Mouse (Mus musculus) embryo, embryonic 9.5 days (tissue): ENCODE data around the gene AU041133.
"Not testable (repeated sequence)": the region's sequence is repeated elsewhere in the genome, so short reads cannot be mapped to it uniquely, and the experiment has no call there.

Source experiments
- DNase-seq: peaks from one replicate; pipeline ENCODE4 v3.0.0-alpha.2; 2017; ENCODE audit errors: extremely low spot score

The AU041133 gene

DNA sequence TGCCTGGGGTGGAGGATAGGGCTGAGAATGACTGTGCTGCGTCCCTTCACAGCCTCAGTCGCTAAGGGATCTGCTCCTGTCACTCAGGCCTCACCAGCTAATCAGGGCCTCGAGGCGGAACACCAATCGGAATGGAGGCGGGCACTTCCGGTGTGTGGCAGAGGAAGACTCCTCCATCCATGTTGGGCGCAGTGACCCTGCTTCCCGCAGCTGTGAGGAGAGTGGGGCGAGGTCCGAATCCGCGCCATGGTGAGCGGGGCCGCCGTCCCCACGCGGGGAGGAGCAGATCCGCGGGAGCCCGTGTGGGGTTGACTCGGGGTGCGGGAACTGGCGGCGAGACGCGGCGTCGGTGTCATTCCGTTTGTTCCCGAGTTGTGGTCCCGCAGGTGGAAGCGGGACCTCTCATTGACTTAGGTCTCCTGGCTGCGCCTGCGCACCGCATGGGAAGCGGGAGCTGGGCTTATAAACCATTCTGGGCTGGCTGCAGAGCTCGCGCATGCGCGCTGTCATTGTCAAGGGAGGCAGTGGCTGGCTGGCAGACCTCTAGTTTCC, at the start of gene AU041133:
Gene AU041133 (plus strand): TSS at position 164 of the 552 bp plus-strand sequence.
- DNase-seq: peak; percentile 85

DNA sequence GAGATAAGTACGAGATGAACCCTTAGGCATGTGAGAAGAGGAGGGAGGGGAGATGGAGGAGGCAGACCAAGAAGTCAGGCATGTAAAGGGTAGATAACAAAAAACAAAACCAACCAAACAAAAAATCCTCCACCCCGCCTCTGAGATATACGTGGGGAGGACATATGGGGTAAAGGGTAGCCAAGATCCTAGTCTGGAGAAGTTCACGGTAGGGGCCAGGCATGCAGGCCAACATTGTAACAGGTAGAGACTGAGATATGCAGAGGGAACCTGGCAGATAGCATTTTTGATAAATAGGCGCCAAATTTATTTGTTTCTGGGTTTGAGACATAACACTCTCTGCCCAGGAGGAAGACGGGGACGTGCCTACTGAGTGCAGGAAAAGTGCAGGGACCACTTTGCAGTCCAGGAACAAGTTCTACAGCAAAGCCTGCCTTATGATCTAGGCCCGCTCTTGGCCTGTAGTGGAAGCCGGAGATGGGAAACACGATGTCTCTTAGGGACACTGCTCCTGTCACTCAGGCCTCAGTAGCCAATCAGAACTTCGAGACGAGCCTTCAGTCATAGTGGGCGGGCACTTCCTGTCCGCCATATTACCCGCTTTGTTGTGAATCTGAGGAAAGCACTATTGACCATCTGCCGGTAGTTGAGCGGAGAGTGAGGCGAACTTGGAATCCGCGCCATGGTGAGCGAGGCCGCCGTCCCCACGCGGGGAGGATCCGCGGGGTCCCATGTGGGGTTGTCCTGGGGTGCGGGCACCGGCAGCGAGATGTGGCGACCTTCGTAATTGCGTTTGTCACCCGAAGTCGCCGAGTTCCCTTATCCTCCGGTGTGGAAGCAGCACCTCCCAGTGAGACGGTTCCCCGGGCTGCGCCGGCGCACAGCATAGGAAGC, 44.8 kb upstream of the AU041133 start, which contains the start of gene BC024063:
Gene BC024063 (plus strand): TSS at position 626 of the 894 bp plus-strand sequence.
- DNase-seq: peak; percentile 69

DNA sequence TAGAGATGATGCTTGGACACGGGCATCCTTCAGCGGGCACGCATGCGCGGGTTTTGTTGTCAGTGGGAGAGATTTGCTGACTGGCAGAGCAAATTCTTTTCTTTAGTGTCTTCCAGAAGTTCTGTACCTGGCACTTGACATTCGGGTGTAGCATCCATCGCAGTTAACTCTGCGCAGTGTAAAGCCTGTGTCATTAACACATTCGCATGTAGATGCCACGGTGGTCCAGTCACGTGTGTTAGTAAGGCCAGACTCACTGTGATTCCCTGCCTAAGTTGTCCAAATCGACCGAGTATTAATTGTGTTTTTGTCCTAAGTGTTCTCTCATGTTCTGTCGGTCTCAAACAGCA, 44.2 kb upstream of the AU041133 start:
- not testable (repeated sequence) for DNase-seq

DNA sequence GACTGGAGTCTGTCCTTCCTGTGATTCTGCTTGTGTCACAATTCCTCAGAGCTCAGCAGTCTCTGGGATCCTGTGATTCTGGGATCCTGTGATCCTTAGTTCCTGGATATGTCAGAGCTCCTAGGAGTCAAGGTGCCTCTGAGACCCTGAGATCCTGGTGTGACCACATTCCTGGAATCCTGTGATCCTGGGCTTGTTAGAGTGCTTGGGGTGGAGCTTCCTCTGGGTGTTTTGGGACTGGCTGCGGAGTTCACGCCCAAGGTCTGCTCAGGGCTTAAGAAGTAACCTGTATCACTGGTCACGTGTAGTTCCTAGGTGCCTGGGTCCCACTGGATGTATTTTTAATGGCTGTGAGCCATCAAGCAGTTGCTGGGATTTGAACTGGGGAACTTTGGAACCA, 10.6 kb upstream of the AU041133 start:
- no peak for DNase-seq

DNA sequence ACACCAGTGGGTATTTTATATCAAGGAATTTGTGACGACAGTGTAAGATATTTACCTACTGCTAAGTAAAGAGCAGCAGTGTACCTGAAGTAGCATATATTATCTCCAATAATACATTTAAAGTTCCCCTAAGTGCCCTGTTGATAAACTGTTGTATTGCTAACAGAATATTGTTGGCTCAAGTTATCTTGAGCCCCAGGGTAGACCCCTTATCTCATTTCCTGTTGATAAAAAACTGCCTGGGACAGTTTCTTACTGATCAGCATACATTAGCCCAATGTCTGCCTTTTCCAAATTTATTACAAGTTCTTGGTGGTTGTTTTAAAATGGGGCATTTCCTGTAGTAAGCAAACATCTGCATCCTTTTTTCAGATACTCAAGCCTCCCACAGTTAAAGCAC, 17.5 kb downstream of the AU041133 start:
- no peak for DNase-seq

DNA sequence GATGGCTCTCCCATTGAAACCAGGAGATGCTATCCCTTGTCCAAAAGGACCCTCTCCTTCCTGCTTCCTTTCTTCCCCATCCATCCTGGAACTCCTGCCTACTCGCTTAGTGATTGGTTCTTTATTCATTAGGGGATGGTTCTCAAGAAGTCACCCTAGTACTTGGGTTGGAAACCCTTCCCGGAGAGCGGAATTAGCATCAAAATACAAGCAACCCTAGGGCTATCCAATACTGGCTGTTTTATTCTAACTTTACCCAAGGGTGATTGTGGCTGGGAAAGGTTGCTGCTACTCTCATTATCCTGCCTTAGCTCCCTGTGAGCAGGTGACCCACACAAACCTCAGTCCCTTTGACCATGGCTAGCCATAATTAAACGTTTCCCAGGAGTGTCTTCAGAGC, 19.8 kb downstream of the AU041133 start:
- DNase-seq: no peak

DNA sequence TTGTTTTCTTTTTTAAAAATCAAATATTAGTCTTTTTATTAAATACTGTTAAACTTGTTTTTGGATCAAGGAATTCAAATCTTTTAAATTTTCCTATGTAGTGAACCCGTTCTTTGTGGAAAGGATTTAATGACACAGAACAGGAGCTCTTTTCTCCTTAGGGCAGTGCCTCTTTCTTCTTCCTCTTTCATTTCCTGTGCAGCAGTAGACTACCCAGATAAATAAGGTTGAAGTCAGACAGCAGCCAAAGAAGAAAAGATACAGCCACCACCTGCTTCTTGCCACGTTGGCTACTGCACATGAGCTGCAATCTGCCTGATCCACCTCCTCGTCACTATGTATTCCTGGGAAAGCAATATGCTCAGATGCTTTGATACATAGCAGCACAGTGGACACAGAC, 40.0 kb downstream of the AU041133 start:
- no peak for DNase-seq

DNA sequence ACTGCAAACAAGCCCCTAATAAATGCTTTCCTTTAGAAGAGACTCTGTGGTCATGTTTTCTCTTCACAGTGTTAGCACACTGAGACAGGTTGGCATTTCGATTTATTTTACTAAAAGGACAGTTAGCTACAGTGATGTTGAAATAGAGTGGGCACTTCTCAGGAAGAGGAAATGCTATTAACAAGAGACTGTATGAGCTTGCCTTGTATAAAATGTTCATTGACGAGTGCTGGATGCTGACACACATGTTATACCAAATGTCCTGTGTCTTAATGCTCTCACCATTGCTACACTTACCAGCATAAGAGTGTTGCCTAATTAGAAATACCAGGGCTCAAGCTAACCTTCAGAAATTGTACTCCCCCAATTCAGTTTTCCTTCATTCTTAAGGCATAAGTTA, 42.0 kb downstream of the AU041133 start:
- DNase-seq: no peak

DNA sequence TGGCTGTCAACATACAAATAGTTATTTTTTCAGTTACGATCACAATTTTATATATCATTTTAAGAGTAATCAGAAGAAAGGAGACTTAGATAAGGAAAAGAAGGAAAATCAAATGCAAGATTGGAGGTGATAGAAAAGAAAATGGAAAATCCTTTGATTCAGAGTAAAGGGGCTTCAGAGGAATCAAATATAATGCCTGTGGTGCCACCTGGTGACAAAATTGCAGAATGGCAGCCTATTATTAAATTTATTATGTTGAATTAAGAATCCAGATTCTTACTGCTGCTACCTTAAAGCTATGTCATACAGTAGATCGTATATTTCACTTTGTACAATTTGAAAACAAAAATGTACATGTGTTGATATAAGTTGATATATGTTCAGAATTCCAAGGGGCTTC, 43.0 kb downstream of the AU041133 start:
- peak; percentile 6 for DNase-seq

DNA sequence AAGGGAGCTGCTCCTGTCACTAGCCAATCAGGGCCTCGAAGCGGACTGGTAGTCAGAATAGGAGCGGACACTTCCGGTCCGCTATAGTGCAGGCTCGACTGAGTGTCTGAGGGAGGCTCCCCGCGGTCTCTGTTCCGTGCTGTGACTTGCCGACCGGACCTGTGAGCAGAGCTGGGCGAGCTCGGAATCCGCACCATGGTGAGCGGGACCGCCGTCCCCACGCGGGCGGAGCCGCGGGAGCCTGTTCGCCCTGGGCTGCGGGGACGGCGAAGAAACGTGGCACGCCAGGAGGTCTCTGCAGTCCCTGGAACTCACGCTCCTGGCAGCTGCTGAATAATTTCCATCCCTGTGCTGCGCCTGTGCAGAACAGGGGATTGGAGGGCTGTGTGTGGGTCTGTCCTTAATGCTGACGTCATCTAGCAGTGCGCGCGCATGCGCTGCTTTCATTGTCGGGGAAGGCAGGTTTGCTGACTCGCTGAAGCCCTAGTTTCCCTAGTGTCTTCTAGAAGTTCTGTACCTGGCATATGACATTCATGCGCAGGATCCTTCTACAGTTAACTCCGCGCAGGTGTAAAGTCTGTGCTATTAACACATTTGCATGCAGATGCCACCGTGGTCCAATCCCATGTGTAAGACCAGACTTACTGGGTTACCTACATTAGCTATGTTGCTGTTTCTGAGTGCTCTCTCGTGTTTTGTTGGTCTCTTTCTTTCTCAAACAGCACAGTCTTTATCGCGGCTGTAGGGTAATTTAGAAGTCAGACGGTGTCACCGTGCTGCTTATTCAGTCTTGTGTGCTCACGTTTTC, 50.6 kb downstream of the AU041133 start:
- peak; percentile 88 for DNase-seq
